Mouse (Mus musculus) hindbrain, postnatal 0 days (tissue): Measurements from ENCODE around the gene Hcrtr1. TPM values are rescaled to one million over a fixed set of nuclear protein-coding genes. Genes with fewer than 3 reads are reported as not detected.

Experiments used
- ATAC-seq: fragments of 200-750 bp; cut with Nextera tagmentation; 2 replicates; pipeline ENCODE4 v1.8.0; 2017; ENCODE audit warnings: mild to moderate bottlenecking, moderate TSS enrichment, moderate library complexity
- DNase-seq: peaks from one replicate; pipeline ENCODE4 v3.0.0-alpha.2; 2015; ENCODE audit warnings: low spot score
- H3K27ac ChIP-seq: fragments of 300-500 bp; sonication (generic); 2 replicates; pipeline ENCODE4 v1.5.1; 2014; ENCODE audit warnings: mild to moderate bottlenecking
- H3K27me3 ChIP-seq: fragments of 300-500 bp; sonication (generic); 2 replicates; pipeline ENCODE4 v1.6.1; 2014; ENCODE audit warnings: low read length, mixed read lengths; ENCODE audit not compliant: insufficient read depth
- H3K36me3 ChIP-seq: fragments of 300-500 bp; sonication (generic); 2 replicates; pipeline ENCODE4 v1.6.1; 2014; ENCODE audit warnings: low read length, mixed read lengths; ENCODE audit not compliant: insufficient read depth
- H3K4me1 ChIP-seq: fragments of 300-500 bp; sonication (generic); 2 replicates; pipeline ENCODE4 v1.6.1; 2014; ENCODE audit warnings: antibody characterized with exemption, low read length, mixed read lengths; ENCODE audit not compliant: insufficient read depth
- H3K4me2 ChIP-seq: fragments of 300-500 bp; sonication (generic); 2 replicates; pipeline ENCODE4 v1.6.1; 2014; ENCODE audit warnings: low read depth, mild to moderate bottlenecking, low read length, moderate library complexity, mixed read lengths
- H3K4me3 ChIP-seq: fragments of 300-500 bp; sonication (generic); 2 replicates; pipeline ENCODE4 v1.5.1; 2014; ENCODE audit warnings: low read length
- H3K9ac ChIP-seq: fragments of 300-500 bp; sonication (generic); replicated peaks from 2 replicates; pipeline ENCODE4 v1.6.1; 2014; ENCODE audit warnings: mild to moderate bottlenecking, low read length, moderate library complexity, mixed read lengths
- H3K9me3 ChIP-seq: fragments of 300-500 bp; sonication (generic); 2 replicates; pipeline ENCODE4 v1.6.1; 2016; ENCODE audit warnings: low read length, mixed read lengths
- CTCF ChIP-seq: IDR thresholded peaks from 2 replicates; pipeline ENCODE4 v1.5.1; 2016; ENCODE audit warnings: antibody characterized with exemption, control low read depth, low read depth
- WGBS: fragments of 180-500 bp; shearing (Covaris S2); extraction: QIAGEN DNeasy Blood & Tissue Kit; methylation state at CpG from one replicate; pipeline ENCODE4 v1.1.7; 2014; 5-methylcytosine and 5-hydroxymethylcytosine counted together
- polyA plus RNA-seq: library from polyadenylated mRNA; unstranded; fragments of >200 nt; fragmentation: Nextera tagmentation; extraction: Ambion mirVana; gene quantifications from 2 replicates; pipeline ENCODE4 v1.2.1, GENCODE M21; 2015
- total RNA-seq: library from RNA; depleted of rRNA; stranded (reverse); fragments of >200 nt; gene quantifications from 2 replicates; pipeline ENCODE4 v1.2.3, GENCODE M21; 2014

Gene Hcrtr1
- total and polyA plus RNA-seq, 2 experiments from 2014 or later = 12.1 to 24.2 TPM

GRCm38 (mm10) chr4:130112299-130112698 is 26.9 kb downstream of the Hcrtr1 start:
- H3K27ac ChIP-seq = no peak overlapping the region
- TF ChIP-seq CTCF = no peak
- 0 out of 2 replicates have a peak, but pooled peaks cover 6% of the 10 kb centered on the region for H3K4me1 ChIP-seq
- H3K4me3 ChIP-seq = no peak overlapping the region
- no peaks in the 10 kb centered on the region for H3K27me3 ChIP-seq
- no peak for DNase-seq
- H3K36me3 ChIP-seq = no peaks in the 10 kb centered on the region
- no peak for ATAC-seq
- H3K9me3 ChIP-seq = no peaks in the 10 kb centered on the region
- no peak overlapping the region for H3K4me2 ChIP-seq
- whole genome bisulfite sequencing = 80% methylated on average over 7 of the region's 7 CpGs
- H3K9ac ChIP-seq = no peak overlapping the region

GRCm38 (mm10) chr4:130110091-130110490 is 29.1 kb downstream of the Hcrtr1 start:
- TF ChIP-seq CTCF = no peak
- Histone ChIP-seq H3K36me3 (no peaks in the 10 kb centered on the region), H3K9me3 (no peaks in the 10 kb centered on the region), H3K27ac (no peak overlapping the region), H3K27me3 (no peaks in the 10 kb centered on the region), H3K4me1 (0 out of 2 replicates have a peak, but pooled peaks cover 6% of the 10 kb centered on the region), H3K9ac (no peak overlapping the region), H3K4me3 (no peak overlapping the region), H3K4me2 (no peak overlapping the region)
- DNase-seq (no peak), ATAC-seq (no peak)
- 86% methylated on average over 7 of the region's 7 CpGs for WGBS

GRCm38 (mm10) chr4:130109666-130110065 is 29.5 kb downstream of the Hcrtr1 start:
- H3K36me3 ChIP-seq = no peaks in the 10 kb centered on the region
- 0 out of 2 replicates have a peak, but pooled peaks cover 6% of the 10 kb centered on the region for H3K4me1 ChIP-seq
- ATAC-seq = no peak
- no peak overlapping the region for H3K27ac ChIP-seq
- DNase-seq = no peak
- 93% methylated on average over 9 of the region's 9 CpGs for WGBS
- H3K4me3 ChIP-seq = no peak overlapping the region
- H3K9ac ChIP-seq = no peak overlapping the region
- H3K4me2 ChIP-seq = no peak overlapping the region
- no peaks in the 10 kb centered on the region for H3K9me3 ChIP-seq
- no peaks in the 10 kb centered on the region for H3K27me3 ChIP-seq
- no peak for TF ChIP-seq CTCF

GRCm38 (mm10) chr4:130108929-130109328 is 30.2 kb downstream of the Hcrtr1 start:
- 87% methylated on average over 3 of the region's 3 CpGs for WGBS
- no peak for DNase-seq
- no peak for ATAC-seq
- no peaks in the 10 kb centered on the region for H3K9me3 ChIP-seq
- H3K27me3 ChIP-seq = no peaks in the 10 kb centered on the region
- H3K4me2 ChIP-seq = no peak overlapping the region; the same call in 1 of the 2 replicates
- H3K36me3 ChIP-seq = no peaks in the 10 kb centered on the region
- H3K9ac ChIP-seq = no peak overlapping the region
- no peak overlapping the region for H3K4me3 ChIP-seq
- TF ChIP-seq CTCF = no peak
- no peak overlapping the region for H3K27ac ChIP-seq
- 0 out of 2 replicates have a peak, but pooled peaks cover 6% of the 10 kb centered on the region for H3K4me1 ChIP-seq

GRCm38 (mm10) chr4:130107444-130108131 is 31.6 kb downstream of the Hcrtr1 start:
- ATAC-seq (peak; percentile 97), DNase-seq (peak; percentile 100)
- H3K9me3 ChIP-seq = no peaks in the 10 kb centered on the region
- H3K36me3 ChIP-seq = no peaks in the 10 kb centered on the region
- H3K27ac ChIP-seq = peak overlapping the region; percentile 76
- H3K27me3 ChIP-seq = no peaks in the 10 kb centered on the region
- no peak for TF ChIP-seq CTCF
- H3K4me1 ChIP-seq = 0 out of 2 replicates have a peak, but pooled peaks cover 6% of the 10 kb centered on the region
- H3K4me2 ChIP-seq = peak overlapping the region; percentile 61
- H3K4me3 ChIP-seq = peak overlapping the region; percentile 82
- peak overlapping the region; percentile 67 for H3K9ac ChIP-seq
- under 1% methylated on average over 39 of the region's 39 CpGs for WGBS

GRCm38 (mm10) chr4:130107065-130107443 is 32.1 kb downstream of the Hcrtr1 start:
- TF ChIP-seq CTCF = no peak
- 10% methylated on average over 14 of the region's 14 CpGs for WGBS
- Histone ChIP-seq H3K27ac (peak overlapping the region; percentile 76), H3K4me2 (peak overlapping the region; percentile 61), H3K4me3 (peak overlapping the region; percentile 82), H3K36me3 (no peaks in the 10 kb centered on the region), H3K9ac (peak overlapping the region; percentile 67), H3K4me1 (0 out of 2 replicates have a peak, but pooled peaks cover 8% of the 10 kb centered on the region), H3K9me3 (no peaks in the 10 kb centered on the region), H3K27me3 (no peaks in the 10 kb centered on the region)
- ATAC-seq (peak; percentile 85), DNase-seq (peak; percentile 89)

GRCm38 (mm10) chr4:130104584-130104983 is 34.6 kb downstream of the Hcrtr1 start:
- no peak overlapping the region for H3K4me3 ChIP-seq
- H3K9ac ChIP-seq = no peak overlapping the region
- ATAC-seq (no peak), DNase-seq (no peak)
- no peaks in the 10 kb centered on the region for H3K27me3 ChIP-seq
- no peak overlapping the region for H3K4me2 ChIP-seq
- no peaks in the 10 kb centered on the region for H3K9me3 ChIP-seq
- no peak for TF ChIP-seq CTCF
- H3K27ac ChIP-seq = no peak overlapping the region
- WGBS = 85% methylated on average over 4 of the region's 4 CpGs
- peaks cover 20% of the 10 kb centered on the region; the same call in 1 of the 2 replicates for H3K4me1 ChIP-seq
- H3K36me3 ChIP-seq = no peaks in the 10 kb centered on the region
